Mouse (Mus musculus): Measurements from ENCODE around the gene Ankmy2. TPM values are rescaled to one million over a fixed set of nuclear protein-coding genes. Genes with fewer than 3 reads are reported as not detected.

Ankmy2 gene
- polyA plus RNA-seq, 1 experiment, result 0.04 TPM

GRCm38 (mm10) chr12:36132668-36133067 is 24.2 kb upstream of the Ankmy2 start:
- Histone ChIP-seq H3K9me3 (ENCODE audit: control insufficient read depth, low read length) (no peaks in the 10 kb centered on the region), H3K4me3 (replicated peaks) (no peak overlapping the region), H3K27me3 (ENCODE audit: control insufficient read depth) (no peaks in the 10 kb centered on the region), H3K4me1 (ENCODE audit: control insufficient read depth) (no peaks in the 10 kb centered on the region), H3K36me3 (ENCODE audit: control insufficient read depth) (peaks cover 10% of the 10 kb centered on the region)
- TF ChIP-seq TAL1 (IDR thresholded peaks at IDR 0.05; ENCODE audit: low read length) (no peak), GATA1 (IDR thresholded peaks at IDR 0.05; ENCODE audit: low read length) (no peak)

GRCm38 (mm10) chr12:36133547-36133946 is 23.4 kb upstream of the Ankmy2 start:
- no peaks in the 10 kb centered on the region for H3K9me3 ChIP-seq (ENCODE audit: control insufficient read depth, low read length)
- H3K4me1 ChIP-seq (ENCODE audit: control insufficient read depth), result no peaks in the 10 kb centered on the region
- H3K36me3 ChIP-seq (ENCODE audit: control insufficient read depth), result peaks cover 10% of the 10 kb centered on the region
- TF ChIP-seq GATA1 (IDR thresholded peaks at IDR 0.05; ENCODE audit: low read length) (no peak), TAL1 (IDR thresholded peaks at IDR 0.05; ENCODE audit: low read length) (no peak)
- H3K4me3 ChIP-seq (replicated peaks), result no peak overlapping the region
- no peaks in the 10 kb centered on the region for H3K27me3 ChIP-seq (ENCODE audit: control insufficient read depth)

GRCm38 (mm10) chr12:36134111-36134510 is 22.8 kb upstream of the Ankmy2 start:
- no peaks in the 10 kb centered on the region for H3K27me3 ChIP-seq (ENCODE audit: control insufficient read depth)
- TF ChIP-seq TAL1 (IDR thresholded peaks at IDR 0.05; ENCODE audit: low read length) (no peak), GATA1 (IDR thresholded peaks at IDR 0.05; ENCODE audit: low read length) (no peak)
- H3K4me3 ChIP-seq (replicated peaks), result no peak overlapping the region
- no peaks in the 10 kb centered on the region for H3K4me1 ChIP-seq (ENCODE audit: control insufficient read depth)
- H3K36me3 ChIP-seq (ENCODE audit: control insufficient read depth), result peaks cover 8% of the 10 kb centered on the region
- no peaks in the 10 kb centered on the region for H3K9me3 ChIP-seq (ENCODE audit: control insufficient read depth, low read length)

- H3K4me3 ChIP-seq (replicated peaks), result no peak overlapping the region
- H3K27me3 ChIP-seq (ENCODE audit: control insufficient read depth), result no peaks in the 10 kb centered on the region
- no peaks in the 10 kb centered on the region for H3K4me1 ChIP-seq (ENCODE audit: control insufficient read depth)
- TF ChIP-seq GATA1 (IDR thresholded peaks at IDR 0.05; ENCODE audit: low read length) (no peak), TAL1 (IDR thresholded peaks at IDR 0.05; ENCODE audit: low read length) (no peak)
- peaks cover 4% of the 10 kb centered on the region for H3K36me3 ChIP-seq (ENCODE audit: control insufficient read depth)
- H3K9me3 ChIP-seq (ENCODE audit: control insufficient read depth, low read length), result no peaks in the 10 kb centered on the region
Observed at GRCm38 (mm10) chr12:36135409-36135808, 21.5 kb upstream of the Ankmy2 start.

- H3K27me3 ChIP-seq (ENCODE audit: control insufficient read depth), result no peaks in the 10 kb centered on the region
- no peaks in the 10 kb centered on the region for H3K4me1 ChIP-seq (ENCODE audit: control insufficient read depth)
- no peaks in the 10 kb centered on the region for H3K9me3 ChIP-seq (ENCODE audit: control insufficient read depth, low read length)
- peaks cover 4% of the 10 kb centered on the region for H3K36me3 ChIP-seq (ENCODE audit: control insufficient read depth)
- TF ChIP-seq GATA1 (IDR thresholded peaks at IDR 0.05; ENCODE audit: low read length), result no peak
- TF ChIP-seq TAL1 (IDR thresholded peaks at IDR 0.05; ENCODE audit: low read length), result no peak
- no peak overlapping the region for H3K4me3 ChIP-seq (replicated peaks)
Observed at GRCm38 (mm10) chr12:36136285-36136684, 20.6 kb upstream of the Ankmy2 start.

GRCm38 (mm10) chr12:36137192-36137591 is 19.7 kb upstream of the Ankmy2 start:
- Histone ChIP-seq H3K4me1 (ENCODE audit: control insufficient read depth) (no peaks in the 10 kb centered on the region), H3K36me3 (ENCODE audit: control insufficient read depth) (no peaks in the 10 kb centered on the region; the same call in none of the 2 replicates), H3K4me3 (replicated peaks) (no peak overlapping the region), H3K27me3 (ENCODE audit: control insufficient read depth) (no peaks in the 10 kb centered on the region), H3K9me3 (ENCODE audit: control insufficient read depth, low read length) (no peaks in the 10 kb centered on the region)
- TF ChIP-seq TAL1 (IDR thresholded peaks at IDR 0.05; ENCODE audit: low read length) (no peak), GATA1 (IDR thresholded peaks at IDR 0.05; ENCODE audit: low read length) (no peak)

- H3K27me3 ChIP-seq (ENCODE audit: control insufficient read depth), result no peaks in the 10 kb centered on the region
- H3K36me3 ChIP-seq (ENCODE audit: control insufficient read depth), result no peaks in the 10 kb centered on the region; the same call in 1 of the 2 replicates
- no peaks in the 10 kb centered on the region for H3K9me3 ChIP-seq (ENCODE audit: control insufficient read depth, low read length)
- H3K4me1 ChIP-seq (ENCODE audit: control insufficient read depth), result peaks cover 3% of the 10 kb centered on the region
- TF ChIP-seq GATA1 (IDR thresholded peaks at IDR 0.05; ENCODE audit: low read length) (no peak), TAL1 (IDR thresholded peaks at IDR 0.05; ENCODE audit: low read length) (no peak)
- H3K4me3 ChIP-seq (replicated peaks), result no peak overlapping the region
Observed at GRCm38 (mm10) chr12:36140401-36140800, 16.5 kb upstream of the Ankmy2 start.

- no peaks in the 10 kb centered on the region for H3K27me3 ChIP-seq (ENCODE audit: control insufficient read depth)
- H3K4me1 ChIP-seq (ENCODE audit: control insufficient read depth), result peaks cover 7% of the 10 kb centered on the region
- no peak overlapping the region for H3K4me3 ChIP-seq (replicated peaks)
- TF ChIP-seq GATA1 (IDR thresholded peaks at IDR 0.05; ENCODE audit: low read length) (no peak), TAL1 (IDR thresholded peaks at IDR 0.05; ENCODE audit: low read length) (no peak)
- H3K9me3 ChIP-seq (ENCODE audit: control insufficient read depth, low read length), result peaks cover 3% of the 10 kb centered on the region; the same call in 1 of the 2 replicates
- H3K36me3 ChIP-seq (ENCODE audit: control insufficient read depth), result no peaks in the 10 kb centered on the region
Observed at GRCm38 (mm10) chr12:36146230-36147011, 10.5 kb upstream of the Ankmy2 start.

- TF ChIP-seq GATA1 (IDR thresholded peaks at IDR 0.05; ENCODE audit: low read length), result no peak
- TF ChIP-seq TAL1 (IDR thresholded peaks at IDR 0.05; ENCODE audit: low read length), result no peak
- Histone ChIP-seq H3K4me1 (ENCODE audit: control insufficient read depth) (peaks cover 13% of the 10 kb centered on the region), H3K27me3 (ENCODE audit: control insufficient read depth) (no peaks in the 10 kb centered on the region), H3K36me3 (ENCODE audit: control insufficient read depth) (no peaks in the 10 kb centered on the region), H3K4me3 (replicated peaks) (no peak overlapping the region), H3K9me3 (ENCODE audit: control insufficient read depth, low read length) (peaks cover 3% of the 10 kb centered on the region; the same call in 1 of the 2 replicates)
Observed at GRCm38 (mm10) chr12:36150265-36150664, 6.6 kb upstream of the Ankmy2 start.
